Mouse (Mus musculus) spleen, postnatal 36 days (tissue): ENCODE measurements around the gene 2900011O08Rik.
"Not testable (repeated sequence)": the region's sequence is repeated elsewhere in the genome, so short reads cannot be mapped to it uniquely, and the experiment has no call there.

ENCODE experiments used
- DNase-seq, 2 experiments: peaks; one replicate each; pipeline ENCODE4 v3.0.0; 2022; ENCODE audit warnings: low spot score in 2 of 2, mixed read lengths in 1 of 2

Gene 2900011O08Rik

GRCm38 (mm10) chr16:13986574-13987478 lies at the start of gene 2900011O08Rik, which contains the start of gene Ifitm7:
2900011O08Rik (plus strand) TSS chr16:13986604.
Ifitm7 (minus strand) TSS chr16:13986888.
- DNase-seq = no peak

GRCm38 (mm10) chr16:13940139-13940846 lies 46.1 kb upstream of the 2900011O08Rik start:
- no peak for DNase-seq

GRCm38 (mm10) chr16:13940847-13941395 lies 45.5 kb upstream of the 2900011O08Rik start:
- no peak for DNase-seq

GRCm38 (mm10) chr16:13944178-13944577 lies 42.2 kb upstream of the 2900011O08Rik start:
- peak; percentile 10 to 11 for DNase-seq

GRCm38 (mm10) chr16:13944752-13945151 lies 41.7 kb upstream of the 2900011O08Rik start:
- no peak for DNase-seq

- no peak for DNase-seq
Measured at GRCm38 (mm10) chr16:13945153-13945552, 41.3 kb upstream of the 2900011O08Rik start.

- no peak for DNase-seq
Measured at GRCm38 (mm10) chr16:13946306-13946705, 40.1 kb upstream of the 2900011O08Rik start.

- DNase-seq = no peak
Measured at GRCm38 (mm10) chr16:13951245-13951644, 35.2 kb upstream of the 2900011O08Rik start.

GRCm38 (mm10) chr16:13962053-13962452 lies 24.4 kb upstream of the 2900011O08Rik start:
- DNase-seq = no peak

- no peak for DNase-seq
Measured at GRCm38 (mm10) chr16:13969096-13969495, 17.3 kb upstream of the 2900011O08Rik start.

GRCm38 (mm10) chr16:13972051-13972450 lies 14.4 kb upstream of the 2900011O08Rik start:
- DNase-seq = no peak

- not testable (repeated sequence) for DNase-seq
Measured at GRCm38 (mm10) chr16:13976358-13976896, 10.0 kb upstream of the 2900011O08Rik start.

GRCm38 (mm10) chr16:13977026-13977425 lies 9.4 kb upstream of the 2900011O08Rik start:
- DNase-seq = not testable (repeated sequence)

- DNase-seq = not testable (repeated sequence)
Measured at GRCm38 (mm10) chr16:13981726-13982125, 4.7 kb upstream of the 2900011O08Rik start.

- DNase-seq = no peak
Measured at GRCm38 (mm10) chr16:13983161-13983560, 3.2 kb upstream of the 2900011O08Rik start.

GRCm38 (mm10) chr16:13986197-13986573 lies 219 bp upstream of the 2900011O08Rik start:
- no peak for DNase-seq

GRCm38 (mm10) chr16:13992518-13993248 lies 6.3 kb downstream of the 2900011O08Rik start:
- no peak for DNase-seq

- no peak for DNase-seq
Measured at GRCm38 (mm10) chr16:13994076-13994475, 7.7 kb downstream of the 2900011O08Rik start.

- no peak for DNase-seq
Measured at GRCm38 (mm10) chr16:13994502-13994901, 8.1 kb downstream of the 2900011O08Rik start.

- no peak for DNase-seq
Measured at GRCm38 (mm10) chr16:14003386-14004130, 17.2 kb downstream of the 2900011O08Rik start.

GRCm38 (mm10) chr16:14004170-14004569 lies 17.8 kb downstream of the 2900011O08Rik start:
- DNase-seq = no peak
